Mouse (Mus musculus): ENCODE data around the gene Ntsr2. TPM values are rescaled to one million over a fixed set of nuclear protein-coding genes. Genes with fewer than 3 reads are reported as not detected.
"Not testable (repeated sequence)": the region's sequence is repeated elsewhere in the genome, so short reads cannot be mapped to it uniquely, and the experiment has no call there.

Ntsr2 gene
- total and polyA plus RNA-seq, 3 experiments, result 7.9 to 20.5 (median 9.3) TPM

- Histone ChIP-seq H3K79me2 (replicated peaks; ENCODE audit: control insufficient read depth, insufficient read depth, low read length) (no peaks in the 10 kb centered on the region), H3K27me3 (ENCODE audit: control insufficient read depth, insufficient read depth, low read length) (no peaks in the 10 kb centered on the region), H3K27ac (no peak overlapping the region), H3K9ac (ENCODE audit: low read depth, low read length) (no peak overlapping the region), H3K36me3 (ENCODE audit: control insufficient read depth, insufficient read depth, low read length) (no peaks in the 10 kb centered on the region), H3K4me1 (ENCODE audit: control insufficient read depth, insufficient read depth, low read length) (no peaks in the 10 kb centered on the region), H3K4me3 (no peak overlapping the region)
- DNase-seq, result no peak
- TF ChIP-seq POLR2A (IDR thresholded peaks at IDR 0.05; ENCODE audit: insufficient read depth, low read depth, low read length), result no peak
- no CpG with 5 or more reads among the region's 2 CpGs for WGBS
- intact Hi-C loops (cut with DNase I), result loop anchor here (10.0 kb wide), 1 partner anchor 90 kb away; no protein-coding TSS in a partner anchor
These were observed 11.8 kb downstream of the Ntsr2 start for GRCm38 (mm10) chr12:16665022-16665421.

GRCm38 (mm10) chr12:16669176-16669575 lies 16.0 kb downstream of the Ntsr2 start:
- Histone ChIP-seq H3K36me3 (ENCODE audit: control insufficient read depth, insufficient read depth, low read length) (no peaks in the 10 kb centered on the region), H3K79me2 (replicated peaks; ENCODE audit: control insufficient read depth, insufficient read depth, low read length) (no peaks in the 10 kb centered on the region), H3K4me3 (no peak overlapping the region), H3K4me1 (ENCODE audit: control insufficient read depth, insufficient read depth, low read length) (no peaks in the 10 kb centered on the region), H3K27me3 (ENCODE audit: control insufficient read depth, insufficient read depth, low read length) (no peaks in the 10 kb centered on the region), H3K9ac (ENCODE audit: low read depth, low read length) (no peak overlapping the region), H3K27ac (no peak overlapping the region)
- TF ChIP-seq POLR2A (IDR thresholded peaks at IDR 0.05; ENCODE audit: insufficient read depth, low read depth, low read length) (no peak), CTCF (IDR thresholded peaks at IDR 0.05) (no peak), EP300 (IDR thresholded peaks at IDR 0.05; ENCODE audit: insufficient read depth, low read depth, low read length) (no peak)
- DNase-seq, result no peak
- WGBS, result 74% methylated on average over 3 of the region's 3 CpGs
- intact Hi-C loops (cut with DNase I), result loop anchor here (10.0 kb wide), 1 partner anchor 86 kb away; no protein-coding TSS in a partner anchor

DNA sequence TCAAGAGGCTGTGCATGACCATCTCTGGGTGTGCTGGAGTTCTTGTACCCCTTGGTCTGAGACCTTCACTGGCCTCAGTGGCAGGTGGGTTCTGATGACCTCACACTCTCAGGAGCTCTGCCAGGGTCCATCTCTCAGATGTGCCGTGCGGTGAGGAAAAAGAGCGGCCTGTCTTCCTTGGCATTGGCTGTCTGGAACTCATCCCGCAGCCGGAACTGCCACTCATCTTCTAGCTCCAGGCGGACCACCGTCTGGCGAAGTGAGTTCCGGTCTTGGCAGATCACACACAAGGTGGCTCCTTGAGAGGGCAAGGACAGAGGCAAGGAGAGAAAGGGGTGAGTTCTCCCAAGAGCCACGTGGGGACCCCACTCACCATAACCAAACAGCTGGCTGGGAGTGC lies 19.1 kb downstream of the Ntsr2 start:
- TF ChIP-seq EP300 (IDR thresholded peaks at IDR 0.05; ENCODE audit: insufficient read depth, low read depth, low read length) (no peak), POLR2A (IDR thresholded peaks at IDR 0.05; ENCODE audit: insufficient read depth, low read depth, low read length) (no peak), CTCF (IDR thresholded peaks at IDR 0.05) (no peak)
- no peaks in the 10 kb centered on the region for H3K27me3 ChIP-seq (ENCODE audit: control insufficient read depth, insufficient read depth, low read length)
- no peaks in the 10 kb centered on the region for H3K79me2 ChIP-seq (replicated peaks; ENCODE audit: control insufficient read depth, insufficient read depth, low read length)
- intact Hi-C loops (cut with DNase I), result no loop called here
- 94% methylated on average over 10 of the region's 10 CpGs for WGBS
- no peaks in the 10 kb centered on the region for H3K36me3 ChIP-seq (ENCODE audit: control insufficient read depth, insufficient read depth, low read length)
- DNase-seq, result no peak
- H3K27ac ChIP-seq, result no peak overlapping the region
- no peaks in the 10 kb centered on the region for H3K4me1 ChIP-seq (ENCODE audit: control insufficient read depth, insufficient read depth, low read length)
- no peak overlapping the region for H3K9ac ChIP-seq (ENCODE audit: low read depth, low read length)
- no peak overlapping the region for H3K4me3 ChIP-seq

DNA sequence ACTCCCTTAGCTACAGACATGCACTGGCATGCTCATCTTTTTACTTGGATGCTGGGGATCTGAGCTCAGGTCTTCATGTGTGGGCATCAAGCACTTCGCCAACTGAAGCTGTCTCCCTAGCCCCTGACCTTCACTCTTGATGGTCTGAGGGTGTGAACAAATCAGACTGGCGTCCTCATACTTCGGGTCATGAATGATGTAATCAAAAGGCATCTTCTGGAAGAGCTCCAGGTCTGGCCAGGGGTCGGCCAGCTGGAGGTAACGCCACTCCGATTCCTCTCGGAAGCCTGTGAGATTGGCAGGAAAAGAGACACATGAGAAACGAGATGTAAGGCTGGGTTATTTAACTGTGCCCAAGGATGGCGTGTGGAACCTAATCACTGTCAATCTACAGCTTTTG lies 37.4 kb downstream of the Ntsr2 start:
- Histone ChIP-seq H3K4me1 (ENCODE audit: control insufficient read depth, insufficient read depth, low read length) (no peaks in the 10 kb centered on the region), H3K4me3 (no peak overlapping the region), H3K27me3 (ENCODE audit: control insufficient read depth, insufficient read depth, low read length) (no peaks in the 10 kb centered on the region), H3K9ac (ENCODE audit: low read depth, low read length) (no peak overlapping the region), H3K36me3 (ENCODE audit: control insufficient read depth, insufficient read depth, low read length) (no peaks in the 10 kb centered on the region), H3K79me2 (replicated peaks; ENCODE audit: control insufficient read depth, insufficient read depth, low read length) (no peaks in the 10 kb centered on the region), H3K27ac (no peak overlapping the region)
- intact Hi-C loops (cut with DNase I), result no loop called here
- 73% methylated on average over 9 of the region's 9 CpGs for WGBS
- TF ChIP-seq EP300 (IDR thresholded peaks at IDR 0.05; ENCODE audit: insufficient read depth, low read depth, low read length) (no peak), CTCF (IDR thresholded peaks at IDR 0.05) (no peak), POLR2A (IDR thresholded peaks at IDR 0.05; ENCODE audit: insufficient read depth, low read depth, low read length) (no peak)
- no peak for DNase-seq

DNA sequence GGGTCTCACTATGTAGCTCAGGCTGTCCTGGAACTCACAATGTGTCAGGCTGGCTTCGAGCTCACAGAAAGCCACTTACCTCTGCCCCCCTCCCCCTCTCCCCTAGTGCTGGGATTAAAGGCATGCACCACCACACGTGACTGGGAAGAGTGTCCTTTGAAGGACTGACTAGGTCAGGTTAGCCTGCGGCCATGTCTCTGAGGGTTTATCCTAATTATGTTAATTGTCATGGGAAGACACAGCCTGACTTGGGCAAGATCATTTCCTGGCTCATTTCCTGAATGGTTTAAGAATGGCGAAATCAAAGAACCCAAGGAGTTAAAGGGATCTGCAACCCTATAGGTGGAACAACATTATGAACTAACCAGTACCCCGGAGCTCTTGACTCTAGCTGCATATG lies 41.6 kb downstream of the Ntsr2 start:
- no peak overlapping the region for H3K4me3 ChIP-seq
- no peak for DNase-seq
- H3K27ac ChIP-seq, result no peak overlapping the region
- no peaks in the 10 kb centered on the region for H3K79me2 ChIP-seq (replicated peaks; ENCODE audit: control insufficient read depth, insufficient read depth, low read length)
- TF ChIP-seq EP300 (IDR thresholded peaks at IDR 0.05; ENCODE audit: insufficient read depth, low read depth, low read length), result no peak
- TF ChIP-seq POLR2A (IDR thresholded peaks at IDR 0.05; ENCODE audit: insufficient read depth, low read depth, low read length), result no peak
- TF ChIP-seq CTCF (IDR thresholded peaks at IDR 0.05), result no peak
- no peaks in the 10 kb centered on the region for H3K27me3 ChIP-seq (ENCODE audit: control insufficient read depth, insufficient read depth, low read length)
- H3K36me3 ChIP-seq (ENCODE audit: control insufficient read depth, insufficient read depth, low read length), result no peaks in the 10 kb centered on the region
- 68% methylated on average over 5 of the region's 5 CpGs for WGBS
- intact Hi-C loops (cut with DNase I), result no loop called here
- H3K4me1 ChIP-seq (ENCODE audit: control insufficient read depth, insufficient read depth, low read length), result no peaks in the 10 kb centered on the region
- H3K9ac ChIP-seq (ENCODE audit: low read depth, low read length), result no peak overlapping the region

GRCm38 (mm10) chr12:16695252-16695651 lies 42.1 kb downstream of the Ntsr2 start:
- DNase-seq; H3K4me1 ChIP-seq (ENCODE audit: control insufficient read depth, insufficient read depth, low read length); H3K79me2 ChIP-seq (replicated peaks; ENCODE audit: control insufficient read depth, insufficient read depth, low read length); intact Hi-C loops (cut with DNase I); H3K27ac ChIP-seq; H3K36me3 ChIP-seq (ENCODE audit: control insufficient read depth, insufficient read depth, low read length); H3K27me3 ChIP-seq (ENCODE audit: control insufficient read depth, insufficient read depth, low read length); H3K4me3 ChIP-seq; H3K9ac ChIP-seq (ENCODE audit: low read depth, low read length): not testable (repeated sequence)
- WGBS, result 94% methylated on average over 7 of the region's 8 CpGs

All from heart, adult 2 months (tissue).